Mouse (Mus musculus) adrenal gland, postnatal 25 days (tissue): Measurements from ENCODE around the gene Mis12. TPM values are rescaled to one million over a fixed set of nuclear protein-coding genes. Genes with fewer than 3 reads are reported as not detected.
A peak's percentile ranks its signal among the peaks of the same experiment; 100 is the strongest.

ENCODE experiments used
- DNase-seq: peaks from one replicate; pipeline ENCODE4 v3.0.0; 2021; ENCODE audit warnings: mixed read lengths
- long read RNA-seq: library from polyadenylated mRNA; stranded (forward); transcript quantifications from one replicate; pipeline ENCODE4 v2.0.0, GENCODE M21; 2021
- total RNA-seq: library from RNA; stranded (reverse); gene quantifications from 2 replicates; pipeline ENCODE4 v1.2.3, GENCODE M21; 2021

The Mis12 gene
- 24.0 and 24.5 TPM in 2 replicates for total RNA-seq
- long read RNA-seq, transcript Mis12-201 (3 exons, 3,003 nt) = major isoform, 17 of 21 reads
- long read RNA-seq, partial matches to known transcripts = 0 of 21 reads
- long read RNA-seq, other reads (novel, unspliced or antisense) = 3 of 21 reads

GRCm38 (mm10) chr11:71019201-71020068 is at the start of gene Mis12, which contains the start of gene Derl2:
Gene Mis12 (plus strand): TSS chr11:71019611.
Gene Derl2 (minus strand): TSS chr11:71019841.
- DNase-seq = peak; percentile 97

GRCm38 (mm10) chr11:70969821-70970559 is 49.4 kb upstream of the Mis12 start, which contains the start of the genes Nup88 and Rpain:
Gene Nup88 (minus strand): TSS chr11:70969973.
Gene Rpain (plus strand): TSS chr11:70970213.
- DNase-seq = peak; percentile 89

GRCm38 (mm10) chr11:70970560-70971540 is 48.6 kb upstream of the Mis12 start:
- no peak for DNase-seq

- no peak for DNase-seq
Observed at GRCm38 (mm10) chr11:70972586-70972985, 46.8 kb upstream of the Mis12 start.

GRCm38 (mm10) chr11:70973947-70974346 is 45.5 kb upstream of the Mis12 start:
- no peak for DNase-seq

- no peak for DNase-seq
Observed at GRCm38 (mm10) chr11:70975193-70975592, 44.2 kb upstream of the Mis12 start.

- DNase-seq = no peak
Observed at GRCm38 (mm10) chr11:70977293-70977692, 42.1 kb upstream of the Mis12 start.

GRCm38 (mm10) chr11:70980232-70980631 is 39.2 kb upstream of the Mis12 start:
- no peak for DNase-seq

- DNase-seq = no peak
Observed at GRCm38 (mm10) chr11:70980751-70981510, 38.5 kb upstream of the Mis12 start.

GRCm38 (mm10) chr11:70982030-70982429 is 37.4 kb upstream of the Mis12 start:
- no peak for DNase-seq

GRCm38 (mm10) chr11:70982557-70983228 is 36.7 kb upstream of the Mis12 start, which contains the start of gene C1qbp:
Gene C1qbp (minus strand): TSS chr11:70983026.
- peak; percentile 98 for DNase-seq

- no peak for DNase-seq
Observed at GRCm38 (mm10) chr11:71001167-71001566, 18.2 kb upstream of the Mis12 start.

- DNase-seq = no peak
Observed at GRCm38 (mm10) chr11:71003611-71004315, 15.6 kb upstream of the Mis12 start.

GRCm38 (mm10) chr11:71004316-71004773 is 15.1 kb upstream of the Mis12 start, which contains the start of gene Dhx33:
Gene Dhx33 (minus strand): TSS chr11:71004437.
- DNase-seq = peak; percentile 94

- DNase-seq = no peak
Observed at GRCm38 (mm10) chr11:71005046-71005445, 14.4 kb upstream of the Mis12 start.

GRCm38 (mm10) chr11:71007026-71007425 is 12.4 kb upstream of the Mis12 start:
- DNase-seq = no peak

GRCm38 (mm10) chr11:71007831-71008230 is 11.6 kb upstream of the Mis12 start:
- DNase-seq = no peak

GRCm38 (mm10) chr11:71008321-71008720 is 11.1 kb upstream of the Mis12 start:
- DNase-seq = peak; percentile 16

GRCm38 (mm10) chr11:71012743-71013142 is 6.7 kb upstream of the Mis12 start:
- no peak for DNase-seq
